In the genomic region with DNA sequence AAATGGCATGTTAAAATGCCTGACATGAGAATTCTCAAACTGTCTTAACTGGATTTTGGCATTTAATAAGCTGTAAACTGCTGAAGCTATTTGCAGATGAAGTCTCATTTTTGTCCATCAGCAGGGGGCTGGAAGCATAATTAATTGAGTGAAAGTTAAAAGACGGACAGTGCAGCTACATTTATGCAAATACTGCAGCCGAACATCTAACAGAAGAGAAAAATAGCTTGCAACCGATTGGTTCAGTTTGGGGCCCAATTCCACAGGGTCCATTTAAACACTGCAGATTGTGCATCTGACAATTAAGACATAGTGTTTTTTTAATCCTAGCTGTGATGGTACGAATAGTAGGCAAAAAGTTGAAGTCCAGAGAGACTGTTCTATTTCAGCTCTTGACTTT, we compare ENCODE assay signal across 20 mouse cellular contexts.
DNase-seq lines count a peak whose midpoint lies in the region; ATAC-seq and TF ChIP-seq lines count a peak whose summit lies in the region.
"Had no signal": no experiment of that assay in that cellular context is flagged by ENCODE, and none has a peak within 500 bp of the region (broad histone marks: within the 10 kb centered on the region; RNA-seq: fewer than 3 reads in every experiment).

No protein-coding gene starts in this region.

- peak; percentile 15 for DNase-seq in lung, embryonic 14.5 days
- DNase-seq in lung, postnatal 0 days (ENCODE audit: low spot score), result no peak
- DNase-seq in brain, embryonic 14.5 days (ENCODE audit: low read depth), result peak; percentile 69
- DNase-seq in embryonic facial prominence, embryonic 10.5 days (ENCODE audit: low spot score), result no peak
- DNase-seq: adrenal gland, adult 2 months; adrenal gland, postnatal 25 days; cerebellum, adult 2 months; cerebellum, postnatal 10 days; gastrocnemius, adult 2 months; gastrocnemius, postnatal 36 days; heart, adult 18-20 months; heart, postnatal 10 days had no signal

- peaks cover 15% of the 10 kb centered on the region for H3K4me1 ChIP-seq in forebrain, embryonic 13.5 days
- H3K4me1 ChIP-seq in forebrain, embryonic 16.5 days (replicated peaks; ENCODE audit: control insufficient read depth, insufficient read depth, low read length), result peaks cover 9% of the 10 kb centered on the region
- no peaks in the 10 kb centered on the region for H3K4me1 ChIP-seq in lung, embryonic 14.5 days (ENCODE audit: insufficient read depth)
- H3K4me1 ChIP-seq in lung, postnatal 0 days (ENCODE audit: insufficient read depth, low read depth, low read length), result no peaks in the 10 kb centered on the region
- no peaks in the 10 kb centered on the region for H3K4me1 ChIP-seq in embryonic facial prominence, embryonic 10.5 days
- H3K4me1 ChIP-seq: embryonic facial prominence, embryonic 15.5 days; heart, embryonic 10.5 days had no signal

- H3K36me3 ChIP-seq in forebrain, embryonic 13.5 days (ENCODE audit: poor library complexity, severe bottlenecking), result no peaks in the 10 kb centered on the region
- no peaks in the 10 kb centered on the region for H3K36me3 ChIP-seq in forebrain, embryonic 16.5 days (ENCODE audit: control insufficient read depth, insufficient read depth)
- no peaks in the 10 kb centered on the region for H3K36me3 ChIP-seq in lung, embryonic 14.5 days (ENCODE audit: insufficient read depth)
- H3K36me3 ChIP-seq in lung, postnatal 0 days (ENCODE audit: insufficient read depth, low read length), result no peaks in the 10 kb centered on the region
- no peaks in the 10 kb centered on the region for H3K36me3 ChIP-seq in embryonic facial prominence, embryonic 10.5 days (replicated peaks)
- H3K36me3 ChIP-seq: embryonic facial prominence, embryonic 15.5 days; heart, embryonic 10.5 days; hindbrain, embryonic 13.5 days had no signal

- ATAC-seq in forebrain, embryonic 13.5 days, result peak; percentile 41; the same call in 1 of the 2 replicates
- ATAC-seq in forebrain, embryonic 16.5 days, result no peak
- ATAC-seq in lung, embryonic 14.5 days (ENCODE audit: insufficient read depth), result no peak; the same call in 1 of the 2 replicates
- ATAC-seq in lung, postnatal 0 days, result no peak
- ATAC-seq: intestine, embryonic 16.5 days had no signal

- H3K27me3 ChIP-seq in forebrain, embryonic 13.5 days, result no peaks in the 10 kb centered on the region
- no peaks in the 10 kb centered on the region for H3K27me3 ChIP-seq in forebrain, embryonic 16.5 days (replicated peaks; ENCODE audit: control insufficient read depth, insufficient read depth, low read length)
- H3K27me3 ChIP-seq in lung, embryonic 14.5 days (ENCODE audit: insufficient read depth, low read length), result no peaks in the 10 kb centered on the region
- no peaks in the 10 kb centered on the region for H3K27me3 ChIP-seq in lung, postnatal 0 days (replicated peaks; ENCODE audit: insufficient read depth, low read length)
- no peaks in the 10 kb centered on the region for H3K27me3 ChIP-seq in embryonic facial prominence, embryonic 10.5 days (replicated peaks; ENCODE audit: low read depth, poor library complexity, severe bottlenecking)
- H3K27me3 ChIP-seq: CH12.LX; embryonic facial prominence, embryonic 15.5 days; hindbrain, embryonic 13.5 days had no signal

- H3K9ac ChIP-seq in forebrain, embryonic 13.5 days, result no peak overlapping the region
- no peak overlapping the region for H3K9ac ChIP-seq in forebrain, embryonic 16.5 days (replicated peaks; ENCODE audit: low read depth, low read length)
- no peak overlapping the region for H3K9ac ChIP-seq in lung, embryonic 14.5 days
- no peak overlapping the region for H3K9ac ChIP-seq in lung, postnatal 0 days (replicated peaks; ENCODE audit: low read depth)
- H3K9ac ChIP-seq: embryonic facial prominence, embryonic 15.5 days; hindbrain, embryonic 13.5 days had no signal

- TF ChIP-seq POLR2A in brain, embryonic 14.5 days (IDR thresholded peaks at IDR 0.05; ENCODE audit: borderline replicate concordance, extremely low read depth, insufficient read depth, insufficient read length, poor library complexity, severe bottlenecking), result no peak

- no peak overlapping the region for H3K4me3 ChIP-seq in forebrain, embryonic 13.5 days
- H3K4me3 ChIP-seq in forebrain, embryonic 16.5 days (replicated peaks; ENCODE audit: low read length), result no peak overlapping the region
- no peak overlapping the region for H3K4me3 ChIP-seq in lung, embryonic 14.5 days (ENCODE audit: low read depth, low read length)
- H3K4me3 ChIP-seq in lung, postnatal 0 days (ENCODE audit: low read depth, low read length), result no peak overlapping the region
- no peak overlapping the region for H3K4me3 ChIP-seq in embryonic facial prominence, embryonic 10.5 days
- H3K4me3 ChIP-seq: embryonic facial prominence, embryonic 15.5 days; erythroblast, embryonic 14.5 days; gastrocnemius, adult 2 months; heart, embryonic 10.5 days; hindbrain, embryonic 13.5 days had no signal

- no peaks in the 10 kb centered on the region for H3K9me3 ChIP-seq in forebrain, embryonic 13.5 days (replicated peaks)
- no peaks in the 10 kb centered on the region for H3K9me3 ChIP-seq in forebrain, embryonic 16.5 days (ENCODE audit: control insufficient read depth, low read length)
- H3K9me3 ChIP-seq in lung, embryonic 14.5 days (ENCODE audit: low read depth, low read length), result no peaks in the 10 kb centered on the region
- no peaks in the 10 kb centered on the region for H3K9me3 ChIP-seq in lung, postnatal 0 days (ENCODE audit: low read length)
- no peaks in the 10 kb centered on the region for H3K9me3 ChIP-seq in embryonic facial prominence, embryonic 10.5 days
- H3K9me3 ChIP-seq: embryonic facial prominence, embryonic 15.5 days; heart, embryonic 10.5 days; hindbrain, embryonic 13.5 days had no signal

- H3K4me2 ChIP-seq in forebrain, embryonic 13.5 days, result no peak overlapping the region
- H3K4me2 ChIP-seq in forebrain, embryonic 16.5 days (ENCODE audit: low read length), result no peak overlapping the region
- no peak overlapping the region for H3K4me2 ChIP-seq in lung, embryonic 14.5 days
- H3K4me2 ChIP-seq in lung, postnatal 0 days (replicated peaks; ENCODE audit: low read depth, low read length), result no peak overlapping the region
- H3K4me2 ChIP-seq: embryonic facial prominence, embryonic 15.5 days; hindbrain, embryonic 13.5 days had no signal

- 18% methylated on average over 4 of the region's 4 CpGs for WGBS in forebrain, embryonic 13.5 days
- 9% methylated on average over 4 of the region's 4 CpGs for WGBS in forebrain, embryonic 16.5 days
- 35% methylated on average over 4 of the region's 4 CpGs for WGBS in lung, embryonic 14.5 days
- 58% methylated on average over 4 of the region's 4 CpGs for WGBS in lung, postnatal 0 days
- WGBS in embryonic facial prominence, embryonic 10.5 days, result 81% methylated on average over 4 of the region's 4 CpGs

- no peak overlapping the region for H3K27ac ChIP-seq in forebrain, embryonic 13.5 days
- H3K27ac ChIP-seq in forebrain, embryonic 16.5 days (ENCODE audit: low read length), result no peak overlapping the region
- H3K27ac ChIP-seq in lung, embryonic 14.5 days (ENCODE audit: low read depth), result no peak overlapping the region
- no peak overlapping the region for H3K27ac ChIP-seq in lung, postnatal 0 days (ENCODE audit: low read length)
- H3K27ac ChIP-seq in embryonic facial prominence, embryonic 10.5 days (replicated peaks), result no peak overlapping the region
- H3K27ac ChIP-seq: embryonic facial prominence, embryonic 15.5 days; gastrocnemius, adult 2 months; heart, embryonic 10.5 days; hindbrain, embryonic 13.5 days had no signal

- no peak for TF ChIP-seq EP300 in lung, postnatal 0 days (IDR thresholded peaks at IDR 0.05)

- no peak for TF ChIP-seq CTCF in lung, embryonic 14.5 days (IDR thresholded peaks at IDR 0.05; ENCODE audit: low read depth)
- TF ChIP-seq CTCF in lung, postnatal 0 days (IDR thresholded peaks at IDR 0.05), result no peak
- no peak for TF ChIP-seq CTCF in brain, embryonic 14.5 days (IDR thresholded peaks at IDR 0.05; ENCODE audit: borderline replicate concordance, extremely low read depth, insufficient read depth, insufficient read length)

Comparison
In these comparisons a context has a peak if more than half of its experiments do, and no peak if none do; other contexts are left out.
1. DNase-seq: peak in lung, embryonic 14.5 days (single experiment) and brain, embryonic 14.5 days (single experiment); none in lung, postnatal 0 days (single experiment) and embryonic facial prominence, embryonic 10.5 days (single experiment).